Mouse (Mus musculus) cerebellum, postnatal 10 days (tissue): ENCODE results near the gene Eapp.

Experiments
- DNase-seq, 2 experiments: peaks; one replicate each; pipeline ENCODE4 v3.0.0; 2021; ENCODE audit warnings: mixed read lengths in 2 of 2

Gene Eapp

DNA sequence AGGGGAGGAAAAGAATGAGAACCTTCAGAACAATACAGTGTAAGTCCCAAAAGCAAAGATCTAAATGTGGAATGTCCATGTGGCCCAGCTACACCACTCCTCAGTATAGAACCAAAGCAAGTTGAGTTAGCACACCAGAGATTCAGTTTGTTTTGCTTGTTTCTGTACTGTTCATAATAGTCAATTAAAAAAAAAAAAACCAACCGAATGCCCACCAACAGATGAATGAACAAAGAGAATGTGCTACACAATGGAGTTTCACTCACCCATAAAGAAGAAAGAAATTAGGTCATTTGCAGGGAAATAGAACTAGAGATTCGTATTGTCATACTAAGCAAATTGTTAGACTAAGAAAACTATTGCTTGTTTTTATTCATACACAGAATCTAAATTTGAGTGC is 63.6 kb downstream of the Eapp start:
- DNase-seq, result no peak

DNA sequence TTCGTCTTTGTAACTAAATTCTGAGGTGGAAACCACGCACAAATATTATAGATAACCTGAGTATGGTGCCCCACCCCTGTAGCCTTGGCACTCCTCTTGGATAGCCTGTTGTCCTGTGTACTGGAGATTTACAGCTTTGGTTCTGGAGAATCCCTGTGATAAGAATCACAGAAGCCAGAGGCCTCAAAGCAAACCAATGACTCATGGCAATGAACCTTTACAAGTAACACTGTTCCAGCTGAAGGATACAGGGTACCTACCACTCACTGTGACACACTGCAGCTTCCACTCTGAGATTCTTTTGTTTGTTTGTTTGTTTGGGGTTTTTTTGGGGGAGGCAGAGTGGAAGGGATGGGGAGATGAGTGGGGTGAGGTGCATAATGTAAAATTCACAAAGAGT is 73.8 kb downstream of the Eapp start:
- DNase-seq, result no peak
